Mouse (Mus musculus) cerebellum, adult 11-12 months (tissue): ENCODE results near the gene Lrit3.

Source experiments
- DNase-seq: peaks from one replicate; pipeline ENCODE4 v3.0.0; 2022

Lrit3 gene

GRCm38 (mm10) chr3:129803765-129804164 lies at the start of gene Lrit3:
Gene Lrit3, minus strand, starts transcription at chr3:129804030.
- no peak for DNase-seq

- DNase-seq: no peak
Observed at GRCm38 (mm10) chr3:129846846-129847245, 43.0 kb upstream of the Lrit3 start.

DNA sequence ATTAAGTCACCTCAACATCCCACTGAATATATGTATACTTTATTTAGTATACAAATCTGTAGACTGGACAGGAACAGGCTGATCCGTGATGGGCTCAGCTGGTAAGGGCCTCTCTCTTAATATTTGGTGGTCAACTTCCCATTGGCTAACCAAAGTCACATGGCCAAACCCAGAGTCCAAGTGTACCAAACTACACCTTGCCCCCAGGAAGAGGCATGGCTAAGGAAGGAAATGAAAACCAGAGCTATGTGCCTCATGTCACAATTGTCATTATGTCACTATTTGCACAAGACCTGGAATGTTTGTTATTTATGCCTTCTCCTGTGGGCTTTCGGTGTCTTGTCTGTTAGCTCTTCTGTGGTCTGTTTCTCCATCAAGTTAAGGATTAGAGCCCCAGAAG lies 42.0 kb upstream of the Lrit3 start:
- DNase-seq: no peak

DNA sequence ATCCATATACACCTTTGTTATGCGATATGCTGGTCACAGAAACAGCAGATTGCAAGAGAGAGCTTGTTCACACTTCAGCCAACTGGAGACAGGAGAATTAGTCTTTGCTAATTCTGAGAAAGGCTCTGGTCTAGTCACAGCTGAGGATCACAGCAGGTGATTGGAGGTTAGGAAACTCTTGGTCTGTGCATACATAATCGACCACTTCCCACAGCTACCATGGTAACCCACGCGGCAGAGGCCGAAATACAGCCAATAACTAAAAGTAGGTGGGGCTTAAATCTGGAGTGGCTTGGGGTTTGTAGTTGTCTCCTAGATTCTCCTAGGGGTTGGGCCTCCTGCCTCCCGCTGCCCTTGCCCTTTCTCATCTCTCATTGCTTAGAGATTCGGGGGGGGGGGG lies 34.2 kb upstream of the Lrit3 start:
- DNase-seq: no peak

GRCm38 (mm10) chr3:129836965-129837364 lies 33.1 kb upstream of the Lrit3 start:
- no peak for DNase-seq

GRCm38 (mm10) chr3:129836051-129836697 lies 32.3 kb upstream of the Lrit3 start:
- DNase-seq: no peak

DNA sequence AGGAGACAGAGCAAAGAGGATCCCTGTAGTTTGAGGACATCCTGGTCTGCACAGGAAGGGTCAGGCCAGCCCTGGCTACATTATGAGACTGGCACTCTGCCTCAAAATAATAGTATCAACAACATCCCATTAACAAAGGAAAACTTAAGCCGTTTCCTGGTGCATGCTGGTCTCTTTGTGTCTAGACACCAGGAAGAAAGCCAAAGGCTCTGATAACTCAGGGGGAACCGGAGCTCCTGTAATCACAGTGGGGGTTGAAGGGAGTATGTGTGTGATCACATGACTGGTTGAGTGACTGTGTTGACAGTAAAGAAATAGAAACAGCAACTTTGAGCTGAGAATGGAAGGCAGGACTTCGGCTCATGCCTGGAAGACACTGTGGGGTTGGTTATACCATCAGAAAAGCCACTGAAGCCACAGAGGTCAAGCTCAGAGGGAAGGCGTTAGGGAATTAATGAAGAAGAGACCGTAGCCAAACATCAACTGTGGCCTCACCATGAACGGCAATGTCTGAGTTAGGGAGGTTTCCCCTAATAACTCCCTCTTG lies 31.6 kb upstream of the Lrit3 start, which contains the start of gene Cfi:
Gene Cfi (plus strand): TSS at position 497 of the 547 bp plus-strand sequence.
- no peak for DNase-seq

GRCm38 (mm10) chr3:129831035-129831568 lies 27.3 kb upstream of the Lrit3 start, which contains the start of gene Gar1:
Gene Gar1, minus strand, starts transcription at chr3:129831396.
- peak; percentile 95 for DNase-seq

DNA sequence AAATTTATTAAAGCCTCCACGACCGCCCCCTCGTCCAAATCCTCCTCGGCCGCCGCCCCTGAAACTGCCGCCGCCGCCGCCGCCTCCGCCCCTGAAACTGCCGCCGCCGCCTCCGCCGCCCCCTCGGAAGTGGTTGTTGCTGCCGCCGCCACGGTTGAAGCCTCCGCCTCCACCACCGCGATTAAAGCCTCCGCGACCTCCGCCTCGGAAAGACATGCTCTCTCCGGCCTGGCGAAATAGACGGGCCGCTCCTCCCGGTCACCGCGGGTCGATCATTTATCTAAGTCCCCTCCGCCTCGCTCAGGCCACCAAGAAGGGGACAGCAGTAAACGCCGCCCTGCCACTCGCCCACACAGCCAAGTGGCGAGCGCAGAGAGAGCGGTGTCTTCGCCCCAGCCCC lies 26.8 kb upstream of the Lrit3 start:
- no peak for DNase-seq

DNA sequence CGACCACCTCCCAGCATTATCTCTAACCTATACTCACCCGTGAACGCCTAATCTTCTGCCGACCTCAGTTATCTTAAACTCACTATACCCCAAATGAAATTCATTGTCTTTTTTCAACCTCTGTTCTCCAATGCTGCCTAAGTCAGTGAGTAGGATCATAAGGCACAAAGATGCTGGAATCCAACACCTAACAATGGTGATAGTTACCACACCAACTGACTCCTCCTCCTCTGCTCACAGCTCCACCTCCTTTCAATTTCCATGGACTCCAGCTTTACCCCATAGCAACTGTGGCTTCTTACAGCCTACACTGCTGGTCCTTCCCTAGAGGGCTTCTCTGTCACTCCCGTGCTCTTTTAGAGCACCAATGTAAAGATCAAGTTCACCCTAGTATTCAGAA lies 23.9 kb upstream of the Lrit3 start:
- no peak for DNase-seq

- no peak for DNase-seq
Observed at GRCm38 (mm10) chr3:129826691-129827090, 22.9 kb upstream of the Lrit3 start.

DNA sequence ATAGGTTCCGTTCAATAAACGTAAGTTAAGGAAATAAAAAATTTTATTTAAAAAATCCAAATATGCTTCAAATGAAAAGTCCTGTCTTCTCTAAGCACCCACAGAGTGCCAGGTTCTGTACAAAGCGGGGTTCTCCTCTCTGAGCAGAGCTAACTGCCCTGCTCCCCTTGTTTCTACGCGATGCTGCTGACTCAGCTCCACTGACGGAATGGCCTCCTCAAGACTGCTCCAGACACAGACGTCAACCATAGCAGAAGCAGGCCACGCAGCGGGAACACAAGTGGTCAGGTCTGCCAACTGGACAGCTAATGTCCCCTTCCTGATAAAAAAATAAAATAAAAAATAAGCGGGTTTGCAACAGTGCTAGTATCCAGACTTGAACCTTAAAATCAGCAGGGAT lies 21.1 kb upstream of the Lrit3 start:
- no peak for DNase-seq

DNA sequence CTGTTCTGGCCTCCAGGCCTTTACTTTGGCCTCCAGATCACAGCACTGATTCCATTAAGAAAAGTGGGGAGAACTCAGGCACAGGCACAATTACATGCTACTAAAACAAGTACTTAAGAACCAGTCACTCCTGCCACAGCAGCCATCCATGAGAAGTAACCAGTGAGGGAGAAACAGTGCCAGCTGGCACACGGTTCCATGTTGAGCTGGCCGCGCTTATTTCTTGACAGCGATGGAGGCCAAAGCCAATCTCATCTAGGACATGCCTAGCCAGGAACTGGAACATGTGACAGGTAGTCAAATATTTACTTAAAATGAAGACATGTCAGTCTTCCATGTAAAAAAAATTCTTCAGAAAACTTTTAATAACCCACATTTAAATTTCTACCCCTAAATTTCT lies 20.3 kb upstream of the Lrit3 start:
- no peak for DNase-seq

DNA sequence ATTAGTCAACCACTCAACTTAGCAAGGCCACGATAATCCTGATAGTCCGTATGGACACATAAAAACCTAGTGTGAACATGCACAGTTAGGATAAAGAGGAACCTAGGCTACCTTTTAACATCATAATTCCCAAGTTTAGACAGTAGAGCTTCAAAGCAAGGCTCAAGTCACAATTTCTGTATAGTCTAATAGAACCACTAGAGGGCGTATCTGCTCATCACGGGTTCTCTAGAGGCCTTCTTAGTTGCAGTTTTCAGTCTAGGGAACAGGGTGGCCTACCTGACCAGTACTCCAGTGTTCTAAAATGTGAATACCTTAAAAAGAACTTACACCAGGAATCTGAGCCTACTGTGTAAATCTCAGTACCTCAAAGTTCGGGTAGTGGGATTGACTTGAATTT lies 19.5 kb upstream of the Lrit3 start:
- no peak for DNase-seq

- no peak for DNase-seq
Observed at GRCm38 (mm10) chr3:129822206-129822775, 18.5 kb upstream of the Lrit3 start, which contains the start of gene Rrh. Gene Rrh, minus strand, starts transcription at chr3:129822587.

DNA sequence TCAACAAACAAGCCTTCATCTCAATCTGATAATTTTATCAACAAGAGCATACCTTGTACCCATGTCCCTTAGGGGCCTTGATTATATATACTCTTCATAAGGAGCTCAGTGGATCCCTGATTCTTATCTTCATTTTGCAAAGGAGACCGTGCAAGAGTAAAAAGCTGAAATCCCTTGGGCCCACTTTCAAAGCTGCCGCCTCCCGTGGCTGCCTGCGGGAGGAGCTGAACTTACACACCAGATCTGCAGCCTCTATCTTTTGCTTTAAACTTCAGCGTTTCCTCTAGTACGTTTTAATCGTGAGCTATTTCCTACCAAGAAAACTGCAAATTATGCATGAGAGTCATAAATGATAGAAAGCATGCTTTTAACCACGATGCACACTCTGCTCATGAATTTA lies 17.9 kb upstream of the Lrit3 start:
- no peak for DNase-seq

- no peak for DNase-seq
Observed at GRCm38 (mm10) chr3:129820847-129821246, 17.0 kb upstream of the Lrit3 start.

GRCm38 (mm10) chr3:129799011-129799410 lies 4.8 kb downstream of the Lrit3 start:
- DNase-seq: no peak

DNA sequence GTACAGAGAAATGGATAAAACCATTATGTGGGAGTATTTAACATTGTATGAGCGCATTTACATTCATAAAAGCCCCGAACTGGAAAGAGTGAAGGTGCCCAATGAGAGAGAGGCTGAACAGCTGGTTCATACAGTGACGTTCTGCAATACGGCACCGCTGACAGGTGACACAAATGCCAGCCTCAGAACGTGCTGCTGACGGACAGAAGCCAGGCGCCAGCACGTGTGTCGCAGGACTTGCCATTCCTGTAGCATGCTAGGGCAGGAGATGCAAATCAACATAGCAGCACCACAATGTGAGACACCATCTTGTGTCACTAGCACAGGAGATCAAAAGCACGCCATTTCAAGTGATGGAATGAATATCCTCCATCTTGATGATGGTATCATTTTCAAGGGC lies 5.3 kb downstream of the Lrit3 start:
- no peak for DNase-seq

- no peak for DNase-seq
Observed at GRCm38 (mm10) chr3:129797341-129797740, 6.5 kb downstream of the Lrit3 start.

DNA sequence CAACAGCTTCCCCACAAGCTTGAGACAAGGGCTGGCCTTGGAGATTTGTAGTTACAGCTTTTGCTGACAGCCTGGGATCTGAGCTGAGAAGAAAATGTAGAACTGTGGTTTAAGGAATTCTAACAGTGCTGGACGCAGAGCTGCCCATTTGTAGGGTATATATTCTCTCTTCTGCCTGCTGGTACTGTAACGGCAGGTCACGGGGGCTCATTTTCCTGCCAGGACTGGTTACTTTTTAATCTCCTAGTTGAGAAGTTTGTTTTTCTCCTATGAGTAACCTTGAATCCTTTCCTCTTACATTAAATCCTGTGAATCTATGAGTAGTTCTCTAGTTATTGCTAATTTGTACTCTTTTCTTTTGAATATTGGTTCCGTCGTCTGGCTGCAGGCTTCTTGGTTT lies 10.0 kb downstream of the Lrit3 start:
- no peak for DNase-seq

DNA sequence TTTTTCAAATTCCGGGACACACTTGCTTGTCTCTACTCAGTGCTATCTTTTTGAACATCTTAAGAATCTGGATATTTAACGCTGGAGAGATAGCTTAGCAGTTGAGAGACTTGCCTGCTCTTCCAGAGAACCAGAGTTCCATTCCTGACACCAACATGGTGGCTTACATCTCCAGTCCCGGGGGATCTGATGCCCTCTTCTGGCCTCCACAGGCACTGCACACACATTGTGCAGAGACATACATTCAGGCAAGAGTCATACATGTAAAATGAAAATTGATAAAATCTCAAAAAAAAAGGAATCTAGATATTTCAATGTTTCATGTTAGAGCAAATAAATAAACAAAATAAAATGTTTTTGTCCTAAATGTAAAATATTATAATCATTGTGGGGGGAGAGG lies 21.1 kb downstream of the Lrit3 start:
- no peak for DNase-seq

- no peak for DNase-seq
Observed at GRCm38 (mm10) chr3:129781435-129781834, 22.4 kb downstream of the Lrit3 start.

DNA sequence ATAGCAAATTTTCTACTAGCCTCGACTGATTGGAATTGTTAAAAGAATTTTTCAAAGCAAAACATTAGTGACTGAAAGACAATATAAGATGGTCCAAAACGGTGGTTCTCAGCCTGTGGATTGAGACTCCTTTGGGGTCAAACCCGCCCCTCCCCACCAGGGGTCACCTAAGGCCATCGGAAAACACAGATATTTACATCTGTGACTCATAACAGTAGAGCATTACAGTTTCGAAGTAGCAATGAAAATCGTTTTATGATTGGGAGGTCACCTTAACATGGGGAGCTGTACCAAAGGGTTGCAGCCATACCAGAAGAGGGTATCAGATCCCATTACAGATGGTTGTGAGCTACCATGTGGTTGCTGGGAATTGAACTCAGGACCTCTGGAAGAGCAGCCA lies 32.6 kb downstream of the Lrit3 start:
- no peak for DNase-seq
